Mouse (Mus musculus): ENCODE data around the gene Rpl13. TPM values are rescaled to one million over a fixed set of nuclear protein-coding genes. Genes with fewer than 3 reads are reported as not detected.
A peak's percentile ranks its signal among the peaks of the same experiment; 100 is the strongest.

Rpl13 gene
- polyA plus RNA-seq, 1 experiment from 2014 or later: 1,386 TPM

DNA sequence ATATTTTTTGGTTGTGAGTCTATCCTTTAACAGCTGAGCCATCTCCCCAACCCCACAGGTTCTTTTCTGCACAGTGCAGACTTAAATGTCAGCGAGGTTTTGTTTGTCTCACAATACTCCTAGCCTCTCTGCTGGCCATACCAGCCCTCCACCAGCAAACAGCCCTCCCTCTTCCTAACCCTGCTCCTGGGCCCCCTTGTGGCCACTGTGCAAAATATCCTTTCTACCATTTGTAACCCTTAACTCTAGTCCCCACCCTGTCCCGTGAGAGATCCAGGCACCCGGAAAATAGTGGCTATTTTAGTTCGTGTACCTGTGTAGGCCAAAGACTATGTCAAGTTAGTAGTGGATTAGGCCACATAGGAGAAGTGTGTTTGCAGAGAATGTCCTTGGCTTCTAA is 8.5 kb downstream of the Rpl13 start:
- no peaks in the 10 kb centered on the region for H3K9me3 ChIP-seq (replicated peaks)
- no peak overlapping the region for H3K4me3 ChIP-seq (replicated peaks)
- peaks cover 1% of the 10 kb centered on the region; the same call in 1 of the 2 replicates for H3K36me3 ChIP-seq
- H3K4me1 ChIP-seq: peaks cover 9% of the 10 kb centered on the region
- WGBS: 13% methylated on average over 4 of the region's 4 CpGs
- H3K27me3 ChIP-seq: peaks cover 4% of the 10 kb centered on the region
- no peak overlapping the region for H3K9ac ChIP-seq
- H3K4me2 ChIP-seq: no peak overlapping the region
- H3K27ac ChIP-seq: no peak overlapping the region
- ATAC-seq (replicated peaks; ENCODE audit: low FRiP score): peak; percentile 74

- Histone ChIP-seq H3K9ac (no peak overlapping the region), H3K4me2 (no peak overlapping the region), H3K36me3 (no peaks in the 10 kb centered on the region), H3K4me3 (replicated peaks) (no peak overlapping the region), H3K27me3 (peaks cover 27% of the 10 kb centered on the region), H3K27ac (no peak overlapping the region), H3K4me1 (peaks cover 27% of the 10 kb centered on the region), H3K9me3 (replicated peaks) (no peaks in the 10 kb centered on the region)
- ATAC-seq (replicated peaks; ENCODE audit: low FRiP score): no peak
- 82% methylated on average over 9 of the region's 9 CpGs for WGBS
Observed at GRCm38 (mm10) chr8:123112892-123113291, 10.7 kb downstream of the Rpl13 start.

- Histone ChIP-seq H3K4me3 (replicated peaks) (no peak overlapping the region), H3K4me1 (peaks cover 30% of the 10 kb centered on the region), H3K27ac (0 out of 2 replicates have a peak overlapping the region, but pooled peaks have one; percentile 39), H3K27me3 (peaks cover 37% of the 10 kb centered on the region), H3K4me2 (no peak overlapping the region), H3K9me3 (replicated peaks) (no peaks in the 10 kb centered on the region), H3K36me3 (no peaks in the 10 kb centered on the region), H3K9ac (no peak overlapping the region)
- 32% methylated on average over 2 of the region's 2 CpGs for WGBS
- no peak for ATAC-seq (replicated peaks; ENCODE audit: low FRiP score)
Observed at GRCm38 (mm10) chr8:123113908-123114469, 11.8 kb downstream of the Rpl13 start.

DNA sequence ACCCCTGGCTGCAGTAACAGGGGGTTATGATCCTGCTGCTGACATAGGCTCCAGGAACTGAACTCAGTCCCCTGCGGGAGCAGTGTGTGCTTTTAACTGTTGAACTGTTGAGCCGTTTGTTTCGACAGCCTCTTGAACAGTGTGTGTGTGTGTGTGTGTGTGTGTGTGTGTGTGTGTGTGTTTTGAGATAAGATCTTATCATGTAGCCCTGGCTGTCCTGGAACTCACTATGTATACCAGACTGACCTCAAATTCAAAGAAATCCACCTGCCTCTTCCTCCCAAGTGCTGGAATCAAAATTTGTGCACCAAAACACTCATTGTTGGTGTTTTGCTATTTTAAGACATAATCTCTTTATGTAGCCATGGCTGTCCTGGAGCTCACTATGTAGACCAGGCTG is 12.5 kb downstream of the Rpl13 start:
- Histone ChIP-seq H3K4me3 (replicated peaks) (no peak overlapping the region), H3K9ac (no peak overlapping the region), H3K36me3 (no peaks in the 10 kb centered on the region), H3K27me3 (peaks cover 44% of the 10 kb centered on the region), H3K4me1 (peaks cover 30% of the 10 kb centered on the region), H3K27ac (no peak overlapping the region), H3K4me2 (no peak overlapping the region), H3K9me3 (replicated peaks) (no peaks in the 10 kb centered on the region)
- 47% methylated on average over 3 of the region's 3 CpGs for WGBS
- no peak for ATAC-seq (replicated peaks; ENCODE audit: low FRiP score)

DNA sequence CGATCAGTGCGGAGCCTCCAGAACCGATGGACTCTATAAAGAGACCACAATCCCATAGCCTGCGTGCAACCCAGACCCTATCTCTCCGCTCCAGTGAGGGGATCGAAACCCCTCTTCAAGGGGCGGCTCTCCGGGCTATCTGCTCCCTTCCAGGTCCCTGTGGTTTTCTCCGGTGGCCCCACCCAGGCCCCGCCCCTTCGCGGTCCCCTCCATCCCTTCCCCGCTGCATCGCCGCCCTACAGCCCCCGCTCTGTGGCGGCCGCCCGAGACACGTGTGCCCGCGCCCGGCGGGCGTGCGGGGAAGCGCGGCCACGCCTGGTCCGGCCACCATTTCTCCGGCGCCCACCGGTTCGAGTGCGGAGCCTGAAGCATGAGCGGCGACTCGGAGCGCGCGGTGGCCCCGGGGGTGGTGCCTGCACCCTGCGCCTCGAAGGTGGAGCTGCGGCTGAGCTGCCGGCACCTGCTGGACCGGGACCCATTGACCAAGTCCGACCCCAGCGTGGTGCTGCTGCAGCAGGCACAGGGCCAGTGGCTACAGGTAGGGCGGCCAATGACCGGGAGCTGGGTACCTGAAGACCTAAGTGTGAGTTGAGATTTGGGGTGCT is 15.1 kb downstream of the Rpl13 start, which contains the start of gene Cpne7:
Cpne7 (plus strand) TSS at position 248 of the 605 bp plus-strand sequence.
- peak within 1 kb of the TSS; percentile 39; the same call in 1 of the 2 replicates for H3K9ac ChIP-seq
- H3K4me2 ChIP-seq: peak within 1 kb of the TSS; percentile 94
- no peaks in the 10 kb centered on the region for H3K9me3 ChIP-seq (replicated peaks)
- peaks cover 30% of the 10 kb centered on the region for H3K4me1 ChIP-seq
- H3K36me3 ChIP-seq: no peaks in the 10 kb centered on the region
- H3K27ac ChIP-seq: no peak within 1 kb of the TSS
- WGBS: under 1% methylated on average over 51 of the region's 51 CpGs
- peak; percentile 52; the same call in 1 of the 2 replicates for ATAC-seq (replicated peaks; ENCODE audit: low FRiP score)
- peaks cover 50% of the 10 kb centered on the region for H3K27me3 ChIP-seq
- H3K4me3 ChIP-seq (replicated peaks): peak within 1 kb of the TSS; percentile 53

DNA sequence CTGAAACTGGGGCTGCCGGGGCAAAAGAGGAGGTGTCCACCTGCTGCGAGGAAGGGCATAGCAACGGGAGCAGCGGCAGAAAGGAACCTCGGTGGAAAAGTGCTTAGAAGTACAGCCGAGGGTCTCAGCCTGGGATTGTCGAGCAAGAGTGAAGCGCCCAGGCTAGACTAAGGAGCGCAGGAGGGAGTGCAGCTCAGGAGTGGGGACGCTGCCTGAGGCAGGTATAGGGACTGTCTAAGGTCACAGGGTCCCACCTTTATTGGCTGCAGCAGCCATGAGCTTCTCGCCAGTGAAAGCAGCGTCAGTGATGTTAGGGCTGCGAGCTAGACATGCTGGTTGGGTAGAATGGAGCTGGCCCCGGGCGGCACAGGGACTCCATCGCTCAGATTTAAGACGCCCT is 15.6 kb downstream of the Rpl13 start:
- Histone ChIP-seq H3K36me3 (no peaks in the 10 kb centered on the region), H3K4me1 (peaks cover 32% of the 10 kb centered on the region), H3K4me2 (peak overlapping the region; percentile 94), H3K27ac (no peak overlapping the region), H3K9ac (0 out of 2 replicates have a peak overlapping the region, but pooled peaks have one; percentile 39), H3K4me3 (replicated peaks) (peak overlapping the region; percentile 53), H3K27me3 (peaks cover 50% of the 10 kb centered on the region), H3K9me3 (replicated peaks) (no peaks in the 10 kb centered on the region)
- 2% methylated on average over 17 of the region's 17 CpGs for WGBS
- no peak for ATAC-seq (replicated peaks; ENCODE audit: low FRiP score)

DNA sequence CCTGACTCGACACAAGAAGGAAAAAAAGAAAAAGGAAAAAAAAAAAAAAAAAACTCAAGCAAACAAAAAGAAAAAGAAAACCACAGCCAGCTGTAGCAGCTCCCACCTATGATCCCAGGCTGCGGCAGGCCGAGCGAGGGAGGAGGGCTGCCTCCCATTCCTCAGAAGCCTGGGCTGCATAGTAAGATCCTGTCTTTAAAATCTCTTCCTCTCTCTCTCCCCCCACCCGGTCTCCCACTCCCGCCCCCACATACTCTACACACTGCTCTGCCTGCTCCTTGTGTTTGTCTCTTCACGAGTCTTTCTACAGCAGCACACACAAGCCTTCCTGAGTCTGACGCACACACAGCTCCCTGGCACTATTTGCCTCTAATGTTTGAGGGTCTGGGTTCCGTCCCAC is 19.9 kb downstream of the Rpl13 start:
- H3K4me1 ChIP-seq: peaks cover 33% of the 10 kb centered on the region
- no peaks in the 10 kb centered on the region for H3K9me3 ChIP-seq (replicated peaks)
- H3K4me2 ChIP-seq: no peak overlapping the region
- no peak overlapping the region for H3K4me3 ChIP-seq (replicated peaks)
- no peak overlapping the region for H3K9ac ChIP-seq
- WGBS: 26% methylated on average over 9 of the region's 9 CpGs
- H3K36me3 ChIP-seq: no peaks in the 10 kb centered on the region
- H3K27ac ChIP-seq: no peak overlapping the region
- H3K27me3 ChIP-seq: peaks cover 59% of the 10 kb centered on the region
- no peak for ATAC-seq (replicated peaks; ENCODE audit: low FRiP score)

- no peak for ATAC-seq (replicated peaks; ENCODE audit: low FRiP score)
- 78% methylated on average over 5 of the region's 5 CpGs for WGBS
- Histone ChIP-seq H3K4me1 (peaks cover 27% of the 10 kb centered on the region), H3K27me3 (peaks cover 58% of the 10 kb centered on the region), H3K36me3 (no peaks in the 10 kb centered on the region), H3K9ac (no peak overlapping the region), H3K27ac (no peak overlapping the region), H3K4me2 (no peak overlapping the region), H3K4me3 (replicated peaks) (no peak overlapping the region), H3K9me3 (replicated peaks) (no peaks in the 10 kb centered on the region)
Observed at GRCm38 (mm10) chr8:123122670-123123069, 20.5 kb downstream of the Rpl13 start.

DNA sequence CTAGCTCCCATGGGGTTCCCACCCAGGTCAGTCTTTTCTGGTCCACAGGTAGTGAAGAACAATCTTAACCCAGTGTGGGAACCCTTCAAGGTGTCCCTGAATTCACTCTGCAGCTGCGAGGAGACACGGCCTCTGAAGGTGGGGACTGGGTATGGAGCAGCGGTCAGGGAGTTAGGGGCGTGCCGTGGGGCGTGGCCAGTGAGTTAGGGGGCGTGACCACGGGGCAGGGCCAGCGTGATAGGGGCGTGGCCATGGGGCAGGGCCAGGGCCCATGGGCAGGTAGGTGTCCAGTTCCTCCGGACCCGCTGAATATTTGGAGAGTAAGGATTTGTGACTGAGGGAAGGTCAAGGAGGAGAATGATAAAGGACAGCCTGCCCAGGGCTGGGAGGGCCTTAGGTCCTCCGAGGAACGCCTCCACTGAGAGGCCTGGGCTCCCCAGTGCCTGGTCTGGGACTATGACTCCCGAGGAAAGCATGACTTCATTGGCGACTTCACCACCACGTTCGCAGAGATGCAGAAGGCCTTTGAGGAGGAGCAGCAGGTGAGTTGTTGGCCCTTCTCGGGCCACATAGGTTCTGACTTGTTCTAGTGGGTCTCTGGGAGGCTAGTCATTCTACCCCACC is 24.2 kb downstream of the Rpl13 start:
- H3K4me2 ChIP-seq: peak overlapping the region; percentile 29
- 7% methylated on average over 19 of the region's 19 CpGs for WGBS
- H3K4me1 ChIP-seq: peaks cover 25% of the 10 kb centered on the region
- ATAC-seq (replicated peaks; ENCODE audit: low FRiP score): peak; percentile 63; the same call in 1 of the 2 replicates
- H3K4me3 ChIP-seq (replicated peaks): no peak overlapping the region
- H3K36me3 ChIP-seq: no peaks in the 10 kb centered on the region
- H3K9me3 ChIP-seq (replicated peaks): no peaks in the 10 kb centered on the region
- peaks cover 30% of the 10 kb centered on the region for H3K27me3 ChIP-seq
- H3K9ac ChIP-seq: no peak overlapping the region
- H3K27ac ChIP-seq: no peak overlapping the region

DNA sequence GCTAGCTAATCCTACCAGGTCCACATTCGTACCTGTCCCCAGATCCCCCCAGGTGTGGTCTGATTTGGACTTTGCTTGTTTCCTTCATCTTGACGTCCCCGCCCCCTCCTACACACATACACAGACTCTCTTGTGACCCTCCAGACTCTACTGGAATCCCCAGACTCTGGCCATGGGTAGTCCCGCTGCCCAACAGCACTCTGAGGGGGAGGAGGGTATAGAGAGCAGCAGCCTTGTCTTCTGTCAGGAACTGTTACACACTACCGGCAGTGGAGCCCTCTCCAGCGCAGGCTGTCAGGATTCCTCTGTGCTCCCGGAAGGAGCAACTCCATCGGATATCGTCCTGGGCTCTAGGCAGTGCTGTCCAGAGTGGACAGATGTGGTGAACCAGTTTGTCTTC is 28.9 kb downstream of the Rpl13 start:
- H3K27ac ChIP-seq: no peak overlapping the region
- no peak for ATAC-seq (replicated peaks; ENCODE audit: low FRiP score)
- H3K36me3 ChIP-seq: no peaks in the 10 kb centered on the region
- H3K4me2 ChIP-seq: peak overlapping the region; percentile 3
- no peak overlapping the region for H3K9ac ChIP-seq
- H3K4me3 ChIP-seq (replicated peaks): no peak overlapping the region
- 47% methylated on average over 9 of the region's 9 CpGs for WGBS
- peaks cover 14% of the 10 kb centered on the region for H3K27me3 ChIP-seq
- peaks cover 19% of the 10 kb centered on the region for H3K4me1 ChIP-seq
- no peaks in the 10 kb centered on the region for H3K9me3 ChIP-seq (replicated peaks)

DNA sequence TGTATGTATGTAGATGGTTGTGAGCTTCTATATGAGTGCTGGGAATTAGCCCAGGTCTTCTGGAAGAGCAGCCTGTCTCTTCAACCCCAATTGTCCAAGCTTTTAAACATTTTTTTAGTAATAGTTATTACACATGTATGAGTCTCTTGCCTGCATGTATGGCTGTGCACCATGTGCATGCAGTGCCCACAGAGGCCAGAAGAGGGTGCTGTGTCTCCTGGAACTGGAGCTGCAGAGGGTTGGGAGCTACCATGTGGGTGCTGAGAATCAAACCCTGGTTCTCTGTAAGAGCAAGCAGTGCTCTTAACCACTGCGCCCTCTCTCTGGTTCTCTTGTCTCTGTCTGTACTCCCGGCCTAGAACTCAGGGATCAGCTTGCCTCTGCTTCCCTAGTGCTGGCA is 30.8 kb downstream of the Rpl13 start:
- Histone ChIP-seq H3K27me3 (no peaks in the 10 kb centered on the region), H3K9me3 (replicated peaks) (no peaks in the 10 kb centered on the region), H3K27ac (no peak overlapping the region), H3K4me3 (replicated peaks) (no peak overlapping the region), H3K9ac (no peak overlapping the region), H3K4me1 (peaks cover 30% of the 10 kb centered on the region), H3K36me3 (no peaks in the 10 kb centered on the region), H3K4me2 (no peak overlapping the region)
- no peak for ATAC-seq (replicated peaks; ENCODE audit: low FRiP score)
- 93% methylated on average over 2 of the region's 2 CpGs for WGBS

DNA sequence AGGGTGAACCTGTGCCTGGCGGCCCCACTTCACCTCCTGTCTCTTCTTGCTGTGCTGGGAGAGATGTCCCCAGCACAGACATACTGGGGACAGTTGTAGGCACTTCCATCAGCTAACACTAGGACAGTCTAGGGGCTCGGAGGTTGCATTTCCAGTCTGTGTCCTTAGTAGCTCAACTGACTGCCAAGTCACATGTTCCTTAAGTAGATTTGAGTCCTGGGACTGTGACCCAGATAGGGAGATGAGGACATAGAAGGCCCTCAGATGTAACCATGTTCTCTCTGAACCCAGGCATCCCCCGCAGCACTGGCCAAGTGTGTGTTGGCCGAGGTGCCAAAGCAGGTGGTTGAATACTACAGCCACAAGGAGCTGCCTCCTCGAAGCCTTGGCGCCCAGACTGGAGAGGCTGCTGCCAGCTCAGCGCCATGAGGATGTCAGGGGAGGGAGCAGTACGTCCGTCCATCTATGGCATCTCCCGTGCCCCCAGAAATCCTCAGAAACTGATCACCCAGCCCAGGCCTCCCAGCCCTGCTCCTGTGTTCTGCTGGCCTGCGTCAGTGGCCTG is 32.1 kb downstream of the Rpl13 start:
- no peak overlapping the region for H3K27ac ChIP-seq
- H3K27me3 ChIP-seq: no peaks in the 10 kb centered on the region
- no peak overlapping the region for H3K9ac ChIP-seq
- no peaks in the 10 kb centered on the region for H3K9me3 ChIP-seq (replicated peaks)
- 86% methylated on average over 11 of the region's 11 CpGs for WGBS
- ATAC-seq (replicated peaks; ENCODE audit: low FRiP score): no peak
- H3K4me2 ChIP-seq: no peak overlapping the region
- H3K4me3 ChIP-seq (replicated peaks): no peak overlapping the region
- H3K4me1 ChIP-seq: peaks cover 37% of the 10 kb centered on the region
- no peaks in the 10 kb centered on the region for H3K36me3 ChIP-seq

All from kidney, embryonic 15.5 days (tissue).